Mouse (Mus musculus) bone marrow, adult 2 months (tissue): Measurements from ENCODE around the gene Git2.

Source experiments
- CTCF ChIP-seq: fragments of 200-500 bp; IDR thresholded peaks from 2 replicates; pipeline ENCODE4 v1.5.1; 2011; ENCODE audit warnings: low read length, control low read depth; ENCODE audit not compliant: control insufficient read depth, insufficient read depth
- POLR2A ChIP-seq: fragments of 200-500 bp; IDR thresholded peaks from 2 replicates; pipeline ENCODE4 v1.6.1; 2011; ENCODE audit warnings: low read depth, mild to moderate bottlenecking, control low read depth, low read length, borderline replicate concordance; ENCODE audit not compliant: control insufficient read depth

GRCm38 (mm10) chr5:114799848-114800247 is 24.5 kb upstream of the Git2 start:
- no peak for TF ChIP-seq POLR2A
- no peak for TF ChIP-seq CTCF
